Mouse (Mus musculus) embryo, embryonic 10 days (tissue): ENCODE results near the gene Nol9.
"Not testable (repeated sequence)": the region's sequence is repeated elsewhere in the genome, so short reads cannot be mapped to it uniquely, and the experiment has no call there.

Experiments
- DNase-seq: peaks from one replicate; pipeline ENCODE4 v3.0.0-alpha.2; 2015; ENCODE audit warnings: low spot score

The Nol9 gene

GRCm38 (mm10) chr4:152010707-152011134, 28.4 kb upstream of the Nol9 start:
- no peak for DNase-seq

GRCm38 (mm10) chr4:152011171-152011760, 27.9 kb upstream of the Nol9 start:
- no peak for DNase-seq

- no peak for DNase-seq
Observed at GRCm38 (mm10) chr4:152012109-152012508, 27.0 kb upstream of the Nol9 start.

- DNase-seq, result no peak
Observed at GRCm38 (mm10) chr4:152013036-152013813, 25.9 kb upstream of the Nol9 start.

- no peak for DNase-seq
Observed at GRCm38 (mm10) chr4:152019073-152019472, 20.0 kb upstream of the Nol9 start.

GRCm38 (mm10) chr4:152020024-152020423, 19.1 kb upstream of the Nol9 start:
- no peak for DNase-seq

GRCm38 (mm10) chr4:152021568-152022097, 17.5 kb upstream of the Nol9 start:
- no peak for DNase-seq

- no peak for DNase-seq
Observed at GRCm38 (mm10) chr4:152022506-152022905, 16.6 kb upstream of the Nol9 start.

GRCm38 (mm10) chr4:152024525-152024924, 14.6 kb upstream of the Nol9 start:
- DNase-seq, result no peak

GRCm38 (mm10) chr4:152026751-152027508, 12.2 kb upstream of the Nol9 start:
- peak; percentile 40 for DNase-seq

GRCm38 (mm10) chr4:152027524-152027923, 11.6 kb upstream of the Nol9 start, which contains the start of gene Zbtb48:
Zbtb48 (minus strand) TSS chr4:152027671.
- peak; percentile 98 for DNase-seq

GRCm38 (mm10) chr4:152028456-152028855, 10.7 kb upstream of the Nol9 start:
- DNase-seq, result no peak

GRCm38 (mm10) chr4:152029087-152029486, 10.0 kb upstream of the Nol9 start:
- no peak for DNase-seq

GRCm38 (mm10) chr4:152029997-152030396, 9.1 kb upstream of the Nol9 start:
- DNase-seq, result no peak

GRCm38 (mm10) chr4:152032922-152033321, 6.2 kb upstream of the Nol9 start:
- no peak for DNase-seq

GRCm38 (mm10) chr4:152036464-152036863, 2.7 kb upstream of the Nol9 start:
- not testable (repeated sequence) for DNase-seq

- DNase-seq, result no peak
Observed at GRCm38 (mm10) chr4:152038225-152038984, 716 bp upstream of the Nol9 start, which contains the start of gene Tas1r1. Tas1r1 (minus strand) TSS chr4:152038568.

GRCm38 (mm10) chr4:152039831-152040310, 750 bp downstream of the Nol9 start:
- DNase-seq, result no peak

- no peak for DNase-seq
Observed at GRCm38 (mm10) chr4:152041924-152042641, 3.0 kb downstream of the Nol9 start.

GRCm38 (mm10) chr4:152043171-152043570, 4.0 kb downstream of the Nol9 start:
- DNase-seq, result no peak

- no peak for DNase-seq
Observed at GRCm38 (mm10) chr4:152044609-152045008, 5.5 kb downstream of the Nol9 start.
